Mouse (Mus musculus): ENCODE measurements around the gene Cmbl.

Cmbl gene

GRCm38 (mm10) chr15:31539643-31540512 lies 25.3 kb upstream of the Cmbl start:
- in situ Hi-C loops (cut with MboI, MseI) = loop anchor here (10.0 kb wide), 1 partner anchor 45 kb away; no protein-coding TSS in a partner anchor

- in situ Hi-C loops (cut with MboI, MseI) = no loop called here
These were observed 24.7 kb upstream of the Cmbl start for GRCm38 (mm10) chr15:31540513-31540802.

DNA sequence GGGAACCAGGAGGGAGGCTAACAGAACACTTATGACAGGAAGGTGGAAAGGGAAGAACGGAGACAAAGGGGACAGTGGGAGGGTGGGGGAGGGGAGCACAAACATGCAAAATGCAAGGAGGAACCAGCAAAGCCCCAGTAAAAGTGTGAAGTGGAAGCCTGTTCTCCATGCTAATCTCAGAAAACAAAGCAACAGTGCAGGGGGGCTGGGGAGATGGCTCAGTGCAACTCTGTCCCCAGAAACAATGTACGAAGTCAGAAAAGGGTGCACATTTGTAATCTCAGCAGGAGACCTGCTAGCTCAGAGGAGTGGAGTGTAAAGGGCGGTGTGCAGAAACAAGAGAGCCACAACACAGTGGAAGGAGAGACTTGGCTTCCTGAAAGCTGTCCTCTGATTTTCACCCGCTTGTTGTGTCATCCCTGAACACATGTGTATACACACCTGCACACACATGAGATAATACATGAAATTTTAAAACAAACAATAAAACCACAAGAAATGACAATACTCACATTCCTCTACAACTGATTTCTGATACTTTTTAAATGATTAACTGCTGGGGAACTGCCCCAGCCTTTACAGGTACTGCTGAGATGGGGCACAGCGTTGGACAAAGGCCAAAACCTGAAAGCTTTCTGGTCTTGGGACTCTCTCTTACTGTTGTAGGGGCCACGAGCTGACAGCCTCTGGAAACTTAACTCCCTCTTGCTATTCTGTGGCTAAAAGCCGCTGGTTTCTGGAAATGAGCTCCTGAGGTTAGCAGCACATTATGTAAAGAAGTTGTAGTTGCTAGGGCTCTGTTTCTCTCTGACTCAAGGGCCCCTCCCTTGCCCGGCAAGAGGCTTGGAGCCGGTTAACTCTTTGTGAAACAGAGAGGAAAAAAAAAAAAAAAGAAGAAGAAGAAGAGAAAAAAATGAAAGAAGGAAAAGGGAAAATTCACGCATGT lies 22.9 kb upstream of the Cmbl start:
- in situ Hi-C loops (cut with MboI, MseI) = no loop called here

GRCm38 (mm10) chr15:31543246-31543645 lies 21.9 kb upstream of the Cmbl start:
- in situ Hi-C loops (cut with MboI, MseI) = no loop called here

DNA sequence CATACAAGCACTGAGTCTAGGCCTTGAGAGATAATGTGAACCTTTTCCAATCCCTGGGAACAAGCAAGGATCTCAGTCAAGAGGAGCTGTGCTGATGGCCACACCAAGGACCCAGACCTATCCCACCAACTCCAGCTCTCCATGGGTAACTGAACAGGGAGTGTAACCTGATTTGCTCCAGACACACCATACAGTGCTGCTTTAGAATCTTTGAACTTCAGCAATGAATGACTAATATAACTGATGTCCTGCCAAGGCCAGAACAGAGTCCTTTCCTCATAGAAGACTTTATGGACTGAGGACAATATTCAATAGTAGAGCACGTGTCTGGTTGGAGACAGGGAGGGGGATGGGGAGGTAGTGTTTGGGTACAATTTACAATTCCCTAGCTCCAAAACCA lies 20.1 kb upstream of the Cmbl start:
- in situ Hi-C loops (cut with MboI, MseI) = no loop called here

- in situ Hi-C loops (cut with MboI, MseI) = no loop called here
These were observed 18.9 kb upstream of the Cmbl start for GRCm38 (mm10) chr15:31546291-31546690.

DNA sequence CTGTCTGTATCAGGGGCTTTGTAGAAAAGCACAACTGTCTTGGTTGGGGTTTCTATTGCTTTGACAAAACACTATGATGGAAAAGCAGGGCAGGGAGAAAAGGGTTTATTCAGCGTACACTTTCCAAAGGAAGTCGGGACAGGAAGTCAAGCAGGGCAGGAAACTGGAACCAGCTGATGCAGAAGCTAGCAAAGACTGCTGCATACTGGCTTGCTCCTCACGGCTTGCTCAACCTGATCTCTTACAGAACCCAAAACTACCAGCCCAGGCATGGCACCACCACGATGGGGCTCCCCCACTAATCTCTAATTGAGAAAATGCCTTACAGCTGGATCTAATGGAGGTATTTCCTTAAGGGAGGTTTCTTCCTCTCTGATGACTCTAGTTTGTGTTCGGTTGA lies 17.8 kb upstream of the Cmbl start:
- in situ Hi-C loops (cut with MboI, MseI) = no loop called here

DNA sequence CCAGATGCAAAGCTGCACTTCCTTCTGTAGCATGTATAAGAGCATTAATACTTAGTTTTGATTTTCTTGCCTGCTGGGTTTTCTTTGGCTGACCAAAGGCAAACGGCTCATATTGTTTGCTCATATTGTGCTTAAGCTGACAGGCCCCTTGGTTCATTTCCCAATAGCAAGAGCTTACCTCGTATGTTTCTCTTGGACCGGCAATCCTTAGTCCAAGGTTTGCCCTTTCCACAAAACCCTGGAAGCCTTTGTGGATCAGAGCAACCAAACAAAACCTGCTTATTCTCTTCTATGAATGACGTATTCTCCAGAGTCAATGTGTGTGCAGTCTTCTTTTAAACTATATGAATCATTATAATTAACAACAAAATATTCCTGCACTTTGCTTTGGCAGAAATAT lies 14.8 kb upstream of the Cmbl start:
- in situ Hi-C loops (cut with MboI, MseI) = no loop called here

GRCm38 (mm10) chr15:31554855-31555254 lies 10.3 kb upstream of the Cmbl start:
- in situ Hi-C loops (cut with MboI, MseI) = no loop called here

- in situ Hi-C loops (cut with MboI, MseI) = no loop called here
These were observed 3.8 kb upstream of the Cmbl start for GRCm38 (mm10) chr15:31561390-31561789.

DNA sequence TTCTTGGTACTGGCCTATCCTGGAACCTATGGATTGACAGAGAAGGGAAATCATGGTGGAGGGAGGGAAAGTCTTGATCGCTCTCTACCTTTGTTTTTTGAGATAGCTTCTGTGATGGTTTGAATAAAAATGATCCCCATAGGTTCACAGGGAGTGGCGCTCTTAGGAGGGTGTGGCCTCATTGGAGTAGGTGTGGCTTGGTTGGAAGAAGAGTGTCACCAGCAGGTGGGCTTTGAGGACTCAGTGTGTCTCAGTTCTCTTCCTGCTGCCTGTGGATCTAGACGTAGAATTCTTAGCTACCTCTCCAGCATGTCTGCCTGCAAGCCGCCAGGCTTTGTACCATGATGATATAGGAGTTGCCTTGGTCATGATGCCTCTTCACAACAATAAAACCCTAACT lies 3.2 kb upstream of the Cmbl start:
- in situ Hi-C loops (cut with MboI, MseI) = no loop called here

- in situ Hi-C loops (cut with MboI, MseI) = no loop called here
These were observed 2.3 kb upstream of the Cmbl start for GRCm38 (mm10) chr15:31562847-31563246.

DNA sequence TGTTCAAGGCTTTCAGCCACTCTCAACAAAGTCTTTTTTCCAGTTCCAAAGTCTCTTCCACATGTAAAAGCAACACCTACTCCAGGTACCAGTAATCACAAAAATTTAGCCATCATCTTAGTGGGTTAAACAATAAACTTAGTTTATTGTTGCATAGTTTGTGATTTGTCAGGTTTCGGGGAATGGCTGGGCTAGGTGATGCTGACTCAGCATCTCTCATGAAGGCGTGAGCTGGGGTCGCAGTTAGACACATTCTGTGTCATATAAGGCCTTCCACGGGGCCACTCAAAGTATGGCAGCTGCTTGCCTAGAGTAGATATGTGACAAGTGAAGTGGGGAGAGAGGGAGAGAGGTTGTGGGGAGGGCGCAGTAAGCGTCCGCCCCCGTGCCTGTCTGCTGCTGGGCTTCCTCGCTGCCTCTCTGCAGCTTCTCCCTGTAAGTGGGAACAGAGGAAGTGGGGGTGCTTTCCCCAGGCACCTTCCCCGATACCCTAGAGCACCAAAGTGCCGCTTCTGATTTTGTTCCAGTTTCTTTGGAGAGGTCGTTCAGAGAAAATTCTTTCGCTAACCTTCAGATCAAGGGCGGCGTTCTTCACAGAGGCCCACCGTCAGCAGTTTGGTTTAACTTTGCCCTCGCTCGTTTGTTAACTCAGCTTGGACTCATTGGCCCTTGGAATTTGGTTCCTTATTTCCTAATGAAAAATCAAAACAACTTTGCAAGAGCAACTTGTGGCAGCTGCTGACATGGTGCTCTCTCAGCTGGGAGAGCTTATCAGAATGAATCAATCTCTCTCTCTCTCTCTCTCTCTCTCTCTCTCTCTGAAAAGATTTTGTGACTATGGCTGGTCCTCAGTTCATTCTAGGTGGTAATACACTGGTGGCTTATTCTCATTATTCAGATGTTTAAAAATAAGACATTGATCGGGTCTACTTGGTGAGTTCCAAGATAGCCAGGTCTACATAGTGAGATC lies 1.3 kb upstream of the Cmbl start:
- in situ Hi-C loops (cut with MboI, MseI) = no loop called here

- in situ Hi-C loops (cut with MboI, MseI) = no loop called here
These were observed 597 bp downstream of the Cmbl start for GRCm38 (mm10) chr15:31565786-31566185.

- in situ Hi-C loops (cut with MboI, MseI) = no loop called here
These were observed 2.2 kb downstream of the Cmbl start for GRCm38 (mm10) chr15:31567431-31567830.

GRCm38 (mm10) chr15:31568581-31568996 lies 3.4 kb downstream of the Cmbl start:
- in situ Hi-C loops (cut with MboI, MseI) = no loop called here

DNA sequence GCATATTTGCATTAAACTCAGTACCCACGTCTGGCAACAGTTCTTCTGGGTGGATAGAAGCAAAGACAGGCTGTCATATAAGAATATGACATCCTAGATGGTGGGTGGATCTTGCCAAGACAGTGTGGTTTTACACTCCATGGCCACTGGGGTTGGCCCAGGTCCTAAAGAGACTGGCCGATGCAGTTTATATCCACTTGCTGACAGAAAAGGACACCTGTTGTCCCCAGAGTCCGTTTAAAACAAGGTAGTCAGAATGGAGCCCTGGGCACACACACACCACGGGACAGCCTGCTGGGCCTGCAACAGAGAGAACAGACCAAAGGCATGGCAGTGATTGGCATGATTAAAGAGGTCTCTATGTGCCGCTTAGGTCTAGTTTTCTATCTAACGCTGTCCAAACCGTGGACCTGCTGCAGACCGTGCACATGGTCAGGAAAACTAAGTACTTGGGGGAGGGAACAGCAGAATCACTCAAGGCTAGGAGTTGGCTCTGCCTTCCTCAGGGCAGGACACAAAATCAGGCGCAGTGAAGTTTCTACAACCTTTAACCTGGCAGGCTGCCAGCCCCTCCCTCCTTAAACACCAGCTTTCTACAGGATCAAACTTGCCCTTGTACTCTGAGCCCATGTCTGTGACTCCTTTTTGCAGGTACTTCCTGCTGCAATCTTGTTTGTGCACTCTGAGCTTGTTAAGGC lies 4.3 kb downstream of the Cmbl start:
- in situ Hi-C loops (cut with MboI, MseI) = no loop called here

GRCm38 (mm10) chr15:31570959-31571358 lies 5.8 kb downstream of the Cmbl start:
- in situ Hi-C loops (cut with MboI, MseI) = no loop called here

GRCm38 (mm10) chr15:31571906-31572722 lies 6.9 kb downstream of the Cmbl start:
- in situ Hi-C loops (cut with MboI, MseI) = no loop called here

- in situ Hi-C loops (cut with MboI, MseI) = no loop called here
These were observed 8.1 kb downstream of the Cmbl start for GRCm38 (mm10) chr15:31573287-31573686.

Measured in T-helper 1 cell (primary cell).